Mouse (Mus musculus): ENCODE measurements around the gene Pdcd4.

Pdcd4 gene

DNA sequence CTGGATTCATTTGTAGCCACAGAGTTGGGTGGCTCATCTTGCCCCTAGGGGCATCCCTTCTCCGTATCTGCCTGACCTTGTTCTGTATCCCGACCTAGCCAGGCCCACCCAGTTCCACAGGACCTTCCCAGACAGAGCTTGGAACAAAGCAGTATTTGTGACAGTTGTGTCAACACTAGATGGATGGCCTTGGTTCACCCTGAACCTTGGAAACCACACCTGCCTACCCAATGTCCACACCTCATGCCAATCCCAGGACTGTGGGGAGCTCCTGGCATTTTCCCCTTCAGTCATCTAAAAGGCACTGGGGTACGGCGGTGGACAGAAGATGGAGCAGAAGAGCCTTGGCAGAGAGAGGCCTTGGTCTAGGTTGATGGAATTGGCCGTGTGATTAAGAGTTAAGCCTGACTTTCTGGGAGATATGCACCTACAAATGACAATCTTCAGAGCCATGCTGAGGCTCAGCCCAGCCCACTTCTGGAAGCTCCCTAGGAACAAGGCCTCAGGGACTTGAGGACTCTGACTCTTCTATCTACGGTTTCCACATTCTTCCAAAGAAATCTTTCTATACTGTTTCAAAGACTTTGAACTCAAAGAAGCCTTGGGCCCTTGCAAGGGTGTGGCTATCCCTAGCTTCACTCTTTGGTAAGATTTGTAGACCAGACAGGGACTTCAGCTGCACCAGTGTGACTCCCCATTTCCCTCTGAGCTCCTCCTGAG lies 18.9 kb upstream of the Pdcd4 start:
- DNase-seq: no peak

DNA sequence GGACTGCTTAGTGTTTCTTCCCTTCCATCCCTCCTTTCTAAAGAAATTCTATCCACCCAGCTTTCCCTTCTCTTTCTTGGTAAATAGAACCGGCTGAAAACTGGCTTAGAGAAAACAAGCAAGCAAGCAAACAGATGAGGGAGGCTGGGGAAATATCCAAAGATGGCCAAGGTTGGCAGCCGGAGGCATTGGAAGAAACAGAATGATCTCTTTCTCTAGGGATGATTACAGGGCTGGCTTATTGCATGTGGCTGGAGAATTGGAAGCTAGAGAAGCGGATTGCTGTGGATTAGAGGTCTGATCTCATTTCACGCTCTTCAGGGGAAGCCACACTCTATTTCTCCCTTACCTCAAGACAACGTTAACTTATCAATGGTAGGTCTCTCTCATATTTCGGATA lies 16.8 kb upstream of the Pdcd4 start:
- no peak for DNase-seq

DNA sequence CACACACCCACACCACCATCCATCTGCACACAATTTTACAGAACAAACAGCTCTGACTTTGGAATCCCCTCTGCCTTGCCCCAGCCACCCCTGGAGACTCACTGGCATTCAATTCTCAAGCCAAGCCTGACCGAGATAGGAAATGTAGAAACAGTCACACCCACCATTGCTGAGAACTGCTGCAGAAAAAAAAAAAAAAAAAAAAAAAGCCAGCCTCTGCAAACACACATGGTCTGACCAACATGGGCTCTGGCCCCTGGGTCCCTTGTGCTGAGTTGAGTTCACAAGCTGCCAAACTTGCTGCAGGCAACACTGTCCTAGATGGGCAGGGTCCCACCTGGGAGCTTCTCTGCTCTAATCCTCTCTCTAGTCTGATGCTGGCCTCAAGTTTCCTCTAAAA lies 14.3 kb upstream of the Pdcd4 start:
- no peak for DNase-seq

DNA sequence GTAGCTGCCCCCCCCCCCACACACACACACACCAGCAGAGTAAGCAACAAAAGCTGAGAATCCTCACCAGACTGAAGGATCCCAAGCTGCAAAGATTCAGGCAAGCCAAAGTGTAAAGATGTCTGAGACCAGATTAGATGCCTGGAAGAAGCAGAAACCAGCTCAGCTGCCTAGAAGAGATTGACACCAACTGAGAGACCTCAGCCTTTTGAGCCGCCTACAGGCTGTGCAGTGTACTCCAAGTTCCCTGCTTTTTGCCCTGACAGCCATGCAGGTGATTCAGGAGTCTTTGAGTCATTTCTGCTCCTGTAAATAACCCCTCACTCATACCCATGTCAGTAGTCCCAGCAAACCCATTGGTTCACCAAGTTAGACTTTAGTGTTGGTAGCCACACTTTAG lies 11.6 kb upstream of the Pdcd4 start:
- DNase-seq: no peak

DNA sequence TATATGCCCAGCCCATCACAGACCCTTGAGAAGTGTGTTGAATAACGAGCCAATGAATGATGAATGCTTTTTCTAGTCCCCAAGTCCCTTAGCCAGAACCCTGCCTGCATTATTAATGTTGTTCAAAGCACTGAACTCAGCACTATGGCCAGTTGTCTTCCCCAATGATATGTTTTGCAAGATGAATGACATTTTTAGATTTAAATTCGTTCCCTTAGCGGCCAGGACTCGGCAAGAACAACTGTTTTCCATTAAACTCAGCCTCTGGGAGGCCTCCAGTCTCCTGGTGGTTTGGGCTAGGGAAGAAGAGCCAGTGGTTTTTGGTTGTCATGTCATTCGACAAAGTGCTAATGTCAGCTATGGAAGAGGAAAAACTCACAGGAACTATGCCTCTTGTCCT lies 10.2 kb upstream of the Pdcd4 start:
- no peak for DNase-seq

DNA sequence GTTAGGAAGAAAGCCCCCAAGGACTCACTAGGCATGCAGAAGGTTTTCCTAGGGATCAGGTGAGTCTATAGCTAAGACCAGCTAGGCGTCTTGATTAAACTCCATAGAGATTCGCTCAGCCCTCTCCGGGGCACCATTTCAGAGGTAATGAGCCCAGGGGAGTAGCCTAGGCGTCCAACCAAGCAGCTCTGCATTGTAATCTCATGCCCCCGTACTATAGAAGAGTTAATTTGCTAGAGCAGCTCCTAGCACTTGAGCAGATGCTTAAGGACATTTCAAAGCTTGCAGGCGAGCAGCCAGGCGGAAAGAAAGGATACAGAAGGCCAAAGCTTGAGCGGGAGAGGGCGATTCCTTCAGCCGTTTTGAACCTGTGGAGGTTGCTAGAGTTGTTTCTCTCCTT lies 6.6 kb upstream of the Pdcd4 start:
- DNase-seq: no peak

DNA sequence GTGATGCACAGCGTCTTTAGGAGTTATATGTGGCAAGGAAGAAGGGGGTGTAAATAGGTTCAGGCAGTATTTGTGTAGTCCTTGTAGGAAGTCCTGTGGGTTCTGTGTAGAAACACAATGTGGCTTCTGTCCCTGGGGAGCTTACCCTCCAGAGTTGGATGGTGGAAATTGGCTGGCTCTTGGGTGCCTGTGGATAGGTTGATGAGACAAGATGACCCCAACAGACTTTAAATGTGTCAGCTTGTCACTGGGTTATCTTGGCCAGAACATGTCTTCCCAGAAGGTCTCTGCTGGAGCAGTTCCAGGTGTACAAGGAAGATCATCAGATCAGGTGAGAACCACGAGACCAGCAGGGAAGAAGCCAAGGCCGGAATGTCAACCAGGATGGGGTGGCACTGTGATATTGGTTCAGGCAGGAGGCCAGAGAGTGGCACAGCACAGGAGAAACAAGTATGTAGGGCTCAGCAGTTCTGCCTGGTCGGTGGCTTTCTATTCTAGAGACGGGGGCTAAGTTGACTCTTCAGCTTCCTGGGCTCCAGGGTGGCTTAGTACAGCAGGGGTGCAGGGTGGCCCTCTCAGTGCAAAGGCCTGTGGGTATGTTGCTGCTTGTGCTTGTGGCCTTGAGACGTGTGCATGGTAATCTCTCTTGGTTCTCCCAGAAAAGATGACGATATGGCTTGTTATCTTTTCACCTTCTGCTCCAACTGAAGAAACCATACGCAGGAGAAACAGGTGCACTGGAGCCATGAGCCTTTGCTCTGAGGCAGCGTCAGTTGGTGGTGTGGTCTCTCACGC lies 5.3 kb upstream of the Pdcd4 start:
- DNase-seq: peak; percentile 65 to 73

DNA sequence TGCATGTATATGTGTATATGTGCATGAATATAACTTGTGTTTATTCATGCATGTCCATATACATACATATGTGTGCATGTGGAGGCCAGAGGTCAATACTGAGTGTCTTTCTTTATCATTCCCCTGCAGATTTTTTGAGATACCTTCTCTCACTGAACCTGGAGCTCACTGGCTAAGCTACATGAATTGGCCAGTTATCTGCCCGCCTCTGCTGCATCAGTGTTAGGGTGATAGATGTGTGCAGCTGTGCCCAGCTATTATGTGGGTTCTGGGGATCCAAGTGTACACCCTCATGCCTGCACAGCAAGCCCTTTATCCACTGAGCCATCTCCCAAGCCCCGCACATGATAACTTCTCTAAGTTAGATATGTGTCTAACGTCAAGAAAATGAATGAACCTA lies 4.2 kb upstream of the Pdcd4 start:
- DNase-seq: peak; percentile 18 to 22

DNA sequence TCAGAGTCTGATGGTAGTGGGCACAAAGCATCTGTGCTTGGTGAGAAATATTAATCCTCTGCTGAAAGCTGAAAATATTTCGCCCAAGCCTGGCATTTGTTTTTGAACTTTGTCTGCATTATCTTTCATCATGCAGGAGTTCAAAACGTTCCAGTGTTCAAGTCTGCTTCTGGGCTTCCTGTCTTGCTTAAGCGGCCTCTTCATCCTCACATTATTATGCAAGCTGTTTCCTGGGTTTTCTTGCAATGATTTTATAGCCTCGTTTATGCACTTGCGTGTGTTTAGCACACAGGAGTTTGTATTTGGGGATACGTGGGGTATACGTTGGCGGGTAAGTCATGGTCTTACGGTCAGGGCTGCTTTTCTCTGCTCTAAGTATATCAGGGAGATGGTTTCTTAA lies 3.7 kb upstream of the Pdcd4 start:
- peak; percentile 15 to 20 for DNase-seq

DNA sequence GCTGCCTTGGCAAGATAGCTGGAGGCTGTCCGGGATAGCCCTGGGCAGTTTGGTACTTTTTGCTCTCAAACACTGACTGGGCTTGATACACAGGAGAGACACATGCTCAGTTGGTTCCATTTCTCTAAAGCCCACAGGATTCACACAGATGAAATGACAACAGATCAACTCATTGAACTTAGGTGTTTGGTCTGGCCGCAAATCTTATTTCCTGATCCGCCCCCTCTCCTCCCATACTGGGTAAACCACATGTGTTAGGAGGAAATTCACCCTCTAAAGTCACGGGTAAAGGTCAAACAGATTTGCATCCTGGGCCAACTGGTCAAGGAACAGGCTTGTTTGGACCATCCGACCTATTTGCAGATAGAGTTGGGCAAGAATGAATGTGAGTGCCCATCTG lies 2.5 kb upstream of the Pdcd4 start:
- peak; percentile 45 to 50 for DNase-seq

DNA sequence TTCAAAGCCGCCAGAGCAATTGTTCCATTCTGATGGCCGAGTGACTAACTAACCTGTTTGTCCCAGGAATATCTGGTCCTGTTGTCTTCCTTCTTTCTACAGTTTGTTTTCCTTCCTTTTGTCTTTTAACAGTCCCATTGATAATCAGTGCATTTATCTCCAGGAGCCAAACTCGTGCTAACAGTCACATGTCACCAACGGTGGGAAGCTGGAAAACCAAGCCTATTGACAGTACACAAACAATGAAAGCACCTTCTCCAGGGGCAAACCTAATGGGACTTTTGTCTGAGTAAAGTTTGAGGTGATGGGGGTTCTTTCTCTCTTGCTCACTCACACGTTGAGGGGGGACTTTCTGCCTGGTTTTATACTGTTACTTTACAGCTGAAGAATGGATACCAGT lies 1.8 kb upstream of the Pdcd4 start:
- no peak for DNase-seq

DNA sequence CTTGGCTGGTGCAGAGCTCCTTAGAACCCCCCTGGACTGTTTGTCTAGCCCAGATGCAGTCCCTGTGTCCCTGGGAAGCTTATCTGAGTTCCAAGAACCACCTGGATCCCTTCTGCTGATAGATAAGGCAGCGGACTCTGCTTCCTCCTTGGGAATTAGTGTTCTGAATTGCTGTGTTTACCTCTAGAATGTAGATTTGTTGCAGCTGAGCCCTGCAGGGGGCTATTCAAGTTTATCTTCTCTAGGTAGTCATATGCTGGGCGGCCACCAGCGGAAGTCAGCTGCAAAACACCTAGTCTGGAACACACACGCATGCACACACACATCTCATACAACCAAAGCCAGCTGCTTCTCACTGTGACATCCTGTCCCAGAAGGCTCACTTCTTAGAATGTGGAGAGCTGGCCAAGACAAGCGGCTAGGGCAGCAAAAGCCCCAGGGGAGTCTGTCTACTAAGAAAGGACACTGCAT lies 1.2 kb upstream of the Pdcd4 start:
- DNase-seq: peak; percentile 78 to 89

DNA sequence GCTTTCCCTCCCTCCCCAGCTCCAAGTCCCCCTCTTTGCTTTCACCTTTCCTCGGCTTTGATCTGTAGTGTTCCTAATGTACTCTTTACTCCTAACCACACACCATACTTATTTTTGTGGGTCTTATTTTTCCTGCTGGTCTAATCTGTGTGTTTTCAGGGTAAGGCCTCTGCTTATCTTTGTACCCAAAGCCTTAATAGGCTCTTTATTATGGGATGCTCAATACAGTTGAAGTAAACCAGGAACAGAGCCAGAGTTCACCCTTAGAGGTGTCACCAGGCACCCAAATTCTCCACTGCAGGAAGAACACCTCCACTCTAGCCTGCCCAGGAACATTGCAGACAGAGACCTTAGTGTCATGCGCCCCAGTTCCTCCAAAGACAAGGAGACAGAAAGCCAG lies 462 bp upstream of the Pdcd4 start:
- no peak for DNase-seq

DNA sequence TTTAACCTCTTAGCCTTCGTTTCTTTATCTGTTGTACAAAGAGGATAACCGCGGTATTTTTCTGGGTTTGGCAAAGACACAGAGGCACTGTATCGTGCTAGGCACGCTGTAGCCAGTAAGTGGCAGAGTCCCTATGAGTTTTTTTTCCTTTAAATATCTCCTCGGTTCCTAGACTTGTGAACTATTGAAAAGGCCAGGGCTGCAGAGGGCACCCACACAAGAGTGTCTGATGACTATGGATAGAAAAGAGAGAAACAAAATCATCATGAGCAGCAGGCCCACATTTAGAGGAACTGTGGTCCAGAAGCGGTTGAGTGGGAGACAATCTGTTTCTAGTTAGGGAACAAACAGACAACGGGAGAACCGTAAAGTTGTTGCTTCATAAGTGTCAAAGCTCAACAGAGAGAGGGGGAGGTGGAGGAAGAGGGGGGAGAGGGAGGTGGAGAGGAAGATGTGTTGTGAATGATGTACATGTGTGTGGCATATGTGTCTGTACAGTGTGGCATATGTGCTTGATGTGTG lies 868 bp downstream of the Pdcd4 start:
- DNase-seq: peak in 1 of 2 experiments; percentile 30

DNA sequence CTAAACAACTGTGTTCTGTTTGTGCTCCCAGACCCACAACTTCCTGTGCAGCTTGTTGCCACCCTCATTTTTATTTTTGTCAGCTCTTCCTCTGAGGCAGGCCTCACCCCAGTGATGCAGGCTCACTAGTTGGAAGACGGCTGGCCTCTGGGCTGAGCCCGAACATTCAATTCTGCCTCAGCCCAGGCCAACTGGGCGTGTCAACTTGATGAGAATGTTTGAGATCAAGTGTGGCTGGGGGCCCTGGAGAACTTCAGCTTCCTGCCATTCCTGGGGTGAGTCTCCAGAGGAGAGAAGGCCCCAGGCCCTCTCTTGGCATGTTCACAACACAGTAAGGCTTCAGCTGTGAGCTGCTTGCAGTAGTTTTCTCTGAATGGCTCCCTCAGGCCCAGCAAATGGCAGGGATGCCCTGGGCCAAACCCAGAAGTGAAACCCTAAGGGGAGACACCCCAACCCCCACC lies 1.7 kb downstream of the Pdcd4 start:
- peak; percentile 75 to 82 for DNase-seq

DNA sequence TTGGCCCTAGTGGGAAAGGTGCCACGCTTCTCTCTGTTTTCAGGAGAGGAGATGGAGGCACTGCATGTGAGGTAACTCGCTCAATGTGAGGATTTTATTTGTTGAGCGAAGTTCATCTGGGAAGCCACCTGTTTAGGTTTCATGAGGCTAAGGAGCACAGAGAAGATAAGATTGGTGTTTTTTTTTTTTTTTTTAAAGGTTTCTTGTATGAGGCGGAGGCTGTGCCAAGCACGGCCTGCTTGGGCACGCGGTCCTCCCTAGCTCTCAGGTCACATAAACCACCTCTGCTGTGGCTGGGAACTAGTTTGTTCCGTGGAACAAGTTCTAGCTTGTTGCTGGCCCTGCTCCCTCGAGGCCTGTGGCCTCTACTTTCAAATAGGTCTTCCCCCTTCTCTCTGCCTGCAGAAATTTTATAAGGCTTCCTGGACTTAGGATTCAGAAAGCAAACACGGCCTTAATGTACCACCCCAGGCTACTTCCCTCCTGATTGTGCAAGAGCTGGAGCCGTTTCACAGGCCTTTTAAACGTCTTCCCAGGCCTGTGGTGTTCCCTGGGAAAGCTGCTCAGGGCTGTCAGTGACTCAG lies 2.6 kb downstream of the Pdcd4 start:
- DNase-seq: peak in 1 of 2 experiments; percentile 41

DNA sequence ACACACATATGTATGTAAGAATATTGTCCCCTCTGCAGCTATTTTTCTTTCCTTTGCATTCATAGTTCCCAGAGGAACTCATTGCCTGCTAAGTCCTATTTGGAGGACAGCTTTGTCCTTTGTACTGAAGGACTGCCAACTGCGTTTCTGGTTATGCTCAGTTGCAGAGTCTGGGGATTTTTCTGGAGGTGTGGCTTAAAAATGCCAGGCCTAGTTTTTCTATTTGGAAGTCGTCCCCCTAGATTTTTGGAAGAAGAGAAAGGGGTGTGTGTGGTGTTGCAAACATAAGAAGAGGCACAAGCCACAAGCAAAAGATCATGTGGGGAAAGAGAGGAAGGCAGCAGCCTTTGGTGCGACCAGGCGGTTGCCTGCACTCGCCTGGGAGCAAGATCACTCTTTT lies 6.0 kb downstream of the Pdcd4 start:
- no peak for DNase-seq

DNA sequence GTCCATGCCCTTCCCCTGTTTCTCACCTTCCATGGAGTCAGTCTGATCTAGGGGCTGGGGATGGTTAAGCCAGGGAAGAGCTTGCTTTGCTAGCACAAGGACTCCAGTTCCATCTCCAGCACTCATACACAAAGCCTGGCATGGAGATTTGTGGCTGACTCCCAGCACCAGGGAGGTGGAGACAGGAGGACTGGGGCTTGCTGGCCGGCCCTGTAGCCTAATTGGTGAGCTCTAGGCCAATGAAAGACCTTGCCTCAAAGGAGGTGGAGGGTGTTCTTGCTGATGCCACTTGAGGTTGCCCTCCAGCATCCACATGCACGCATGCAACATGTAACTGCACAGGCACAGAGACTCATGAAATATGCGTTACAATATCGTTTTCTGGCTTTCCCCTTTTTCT lies 6.5 kb downstream of the Pdcd4 start:
- DNase-seq: no peak

DNA sequence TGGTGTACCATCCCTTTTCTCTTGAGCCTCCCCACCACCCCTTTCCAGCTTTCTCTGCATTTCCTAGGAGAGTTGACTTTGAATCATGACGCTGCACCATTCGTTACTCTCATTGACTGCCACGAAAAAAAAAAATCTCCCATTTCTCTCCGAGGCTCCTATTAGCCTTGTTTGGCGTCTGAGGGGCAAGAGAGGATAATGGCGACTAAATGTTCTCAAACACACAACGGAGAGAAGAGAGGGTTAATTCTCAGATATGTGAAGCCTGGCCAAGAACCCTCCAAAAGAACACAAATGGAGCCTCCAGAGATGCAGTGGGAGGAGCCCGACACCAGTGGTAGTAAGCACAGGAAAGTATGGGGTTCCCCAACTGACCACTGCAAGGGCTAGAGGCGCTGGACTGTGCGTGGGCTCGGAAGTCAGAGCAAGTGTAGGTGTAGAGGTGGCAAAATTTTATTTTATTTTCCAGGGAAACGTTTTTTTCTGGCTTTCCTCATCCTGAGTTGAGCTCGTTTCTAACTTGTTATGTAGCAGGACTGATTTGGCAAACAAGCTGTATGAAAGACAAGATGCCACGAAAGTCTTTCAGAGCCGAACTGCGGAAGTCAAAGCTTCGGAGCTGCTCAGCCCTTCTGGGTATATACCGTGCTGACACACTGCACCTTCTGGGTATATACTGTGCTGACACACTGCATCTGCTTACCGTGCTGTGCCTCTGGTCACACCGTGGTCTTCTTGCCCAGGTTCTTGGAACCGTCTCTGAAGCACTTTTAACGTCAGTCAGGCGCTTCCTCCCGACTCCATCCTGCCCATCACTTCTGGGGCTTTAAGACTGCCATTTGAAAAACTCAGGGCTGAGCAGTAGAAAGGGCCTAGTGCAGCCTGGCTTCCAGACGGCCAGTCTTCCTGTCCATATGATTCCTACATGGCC lies 7.2 kb downstream of the Pdcd4 start:
- no peak for DNase-seq

DNA sequence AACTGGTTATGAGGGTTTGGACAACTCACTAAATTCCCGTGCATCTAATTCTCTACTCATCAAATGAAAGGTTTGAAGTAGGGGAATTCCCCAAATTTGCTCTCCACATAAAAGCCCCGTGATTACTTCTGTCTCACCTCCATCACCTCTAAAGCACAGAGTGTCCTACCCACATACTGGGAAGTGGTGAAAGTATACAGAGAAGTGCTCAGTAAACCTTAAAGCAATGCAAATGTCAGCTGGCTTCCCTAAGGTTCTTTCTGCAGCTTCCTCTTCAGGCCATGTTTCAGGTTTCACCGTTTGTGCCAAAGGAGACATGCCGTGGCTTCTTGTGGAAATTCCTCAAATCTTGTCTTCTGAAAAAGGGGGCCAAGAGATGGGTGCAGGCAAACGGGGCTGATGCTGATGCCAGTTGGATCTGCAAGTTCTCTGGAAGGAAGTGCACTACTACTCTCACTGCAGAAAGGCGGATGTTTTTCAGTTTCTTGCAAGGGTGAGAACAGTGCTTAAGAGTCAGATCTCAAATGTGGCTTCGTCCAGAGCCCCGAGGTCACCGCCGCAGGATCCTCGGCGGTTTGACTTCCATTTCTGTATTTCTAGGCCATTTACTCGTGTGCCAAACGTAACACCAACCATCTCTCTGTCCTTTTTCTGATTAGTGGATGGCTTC lies 8.0 kb downstream of the Pdcd4 start:
- DNase-seq: peak; percentile 33 to 46

DNA sequence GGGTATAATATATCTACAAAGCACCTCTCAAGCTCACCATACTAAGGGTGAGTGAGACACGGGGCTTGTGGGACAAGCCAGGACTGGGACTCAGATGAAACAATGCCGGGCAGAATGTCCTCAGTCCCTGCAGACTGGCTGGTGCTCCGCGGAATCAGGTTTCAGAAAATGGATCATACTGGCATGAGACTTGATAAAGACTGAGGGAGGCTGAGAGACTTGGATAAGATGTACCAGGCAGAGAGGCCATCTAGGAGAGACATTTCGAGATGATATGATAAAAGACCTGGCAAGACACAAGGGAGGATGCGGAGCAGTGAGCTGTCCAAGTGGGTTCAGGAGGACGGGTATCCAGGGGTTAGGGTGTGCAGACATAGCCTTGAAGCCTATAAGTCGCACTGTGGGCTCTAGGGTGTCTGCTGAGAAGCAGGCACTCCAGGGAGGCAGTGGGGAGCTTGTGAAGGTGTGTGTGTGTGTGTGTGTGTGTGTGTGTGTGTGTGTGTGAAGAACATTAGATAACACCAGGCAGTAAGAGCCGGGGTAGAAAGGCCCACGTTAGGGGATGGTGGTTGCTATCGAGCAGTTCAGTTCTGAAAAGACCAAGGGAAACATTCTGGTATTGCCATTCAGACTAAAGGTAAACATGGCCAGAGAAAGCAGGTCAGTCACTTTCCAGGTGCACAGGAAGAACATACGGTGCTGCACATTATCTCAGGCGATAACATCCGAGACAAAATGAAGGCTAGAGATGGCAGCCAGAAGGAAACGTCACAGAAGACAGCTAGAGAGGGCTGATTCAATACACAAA lies 10.1 kb downstream of the Pdcd4 start:
- DNase-seq: peak; percentile 49
